Mouse (Mus musculus): ENCODE results near the gene Prr12. TPM values are rescaled to one million over a fixed set of nuclear protein-coding genes. Genes with fewer than 3 reads are reported as not detected.
A peak's percentile ranks its signal among the peaks of the same experiment; 100 is the strongest.
"Not testable (repeated sequence)": the region's sequence is repeated elsewhere in the genome, so short reads cannot be mapped to it uniquely, and the experiment has no call there.

The Prr12 gene
- polyA plus RNA-seq, 1 experiment = 14.3 TPM

DNA sequence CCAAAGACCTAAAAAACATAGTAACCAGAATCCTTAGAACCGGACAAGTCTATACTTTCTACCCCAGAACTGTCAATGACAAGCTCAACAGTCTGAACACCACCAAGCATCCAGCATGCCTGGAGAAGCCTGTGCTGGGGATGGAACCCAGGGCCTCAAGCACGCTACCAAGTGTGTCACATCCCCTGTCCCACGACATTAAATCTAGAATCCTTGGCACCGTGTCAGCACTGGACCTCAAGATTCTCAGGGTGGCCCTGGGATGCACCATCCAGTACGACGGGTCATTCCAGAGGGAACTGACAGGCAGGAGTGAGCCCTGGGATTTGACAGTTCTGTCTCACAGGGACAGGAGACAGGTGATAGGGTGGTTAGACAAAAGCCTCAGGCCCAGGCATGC, 22.7 kb downstream of the Prr12 start:
- H3K27ac ChIP-seq (ENCODE audit: control insufficient read depth, insufficient read depth, low read depth, low read length, poor library complexity) = no peak overlapping the region
- 85% methylated on average over 6 of the region's 6 CpGs for WGBS
- no peak overlapping the region for H3K4me3 ChIP-seq (replicated peaks; ENCODE audit: control insufficient read depth, low read depth, low read length)
- TF ChIP-seq CTCF (IDR thresholded peaks at IDR 0.05; ENCODE audit: control insufficient read depth, insufficient read depth, low read length) (no peak), POLR2A (IDR thresholded peaks at IDR 0.05; ENCODE audit: borderline replicate concordance, control insufficient read depth, low read depth, low read length) (no peak)
- no peaks in the 10 kb centered on the region for H3K4me1 ChIP-seq (ENCODE audit: control insufficient read depth, insufficient read depth, low read length)

DNA sequence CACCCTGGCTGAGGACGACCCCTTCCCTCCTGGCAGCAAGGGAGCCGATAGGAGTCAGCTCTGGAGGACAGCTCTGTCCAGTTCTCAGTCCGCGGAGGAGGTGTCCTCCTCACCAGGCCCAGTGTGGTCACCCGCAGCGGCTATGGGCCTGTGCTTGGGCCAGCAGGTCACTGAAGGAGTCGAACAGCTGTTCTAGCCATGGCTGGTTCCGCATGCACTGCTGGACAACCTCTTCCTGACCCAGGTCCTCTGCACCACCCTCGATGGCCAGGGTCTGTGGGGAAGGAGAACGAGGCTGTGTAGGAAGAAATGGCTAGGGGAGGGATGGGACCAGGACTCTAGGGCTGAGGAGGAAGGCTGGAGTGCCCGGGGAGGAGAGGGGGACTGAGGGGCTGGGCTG, 24.3 kb downstream of the Prr12 start:
- Histone ChIP-seq H3K4me1 (ENCODE audit: control insufficient read depth, insufficient read depth, low read length) (no peaks in the 10 kb centered on the region), H3K4me3 (replicated peaks; ENCODE audit: control insufficient read depth, low read depth, low read length) (no peak overlapping the region), H3K27ac (ENCODE audit: control insufficient read depth, insufficient read depth, low read depth, low read length, poor library complexity) (no peak overlapping the region)
- no peak for TF ChIP-seq POLR2A (IDR thresholded peaks at IDR 0.05; ENCODE audit: borderline replicate concordance, control insufficient read depth, low read depth, low read length)
- no peak for TF ChIP-seq CTCF (IDR thresholded peaks at IDR 0.05; ENCODE audit: control insufficient read depth, insufficient read depth, low read length)
- WGBS = 84% methylated on average over 11 of the region's 11 CpGs

DNA sequence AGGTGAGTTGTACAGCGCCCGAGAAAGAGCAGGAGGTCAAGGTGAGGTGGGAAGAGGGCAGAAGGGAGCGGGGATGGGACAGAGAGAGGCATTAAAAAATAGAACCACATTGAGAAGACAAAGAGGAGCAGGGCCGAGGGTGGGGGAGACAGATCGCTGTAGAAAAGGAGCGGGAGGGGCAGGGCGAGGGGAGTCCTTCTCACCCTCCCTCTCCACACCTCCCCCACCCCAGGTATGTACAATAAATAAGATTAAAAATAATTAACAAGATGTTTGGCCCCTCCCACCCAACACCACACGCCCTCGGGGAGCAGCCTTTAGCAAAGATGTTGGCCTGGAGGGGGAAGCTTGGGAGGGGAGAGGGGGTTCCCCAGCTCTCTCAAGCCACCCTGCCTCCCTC, 24.9 kb downstream of the Prr12 start:
- TF ChIP-seq CTCF (IDR thresholded peaks at IDR 0.05; ENCODE audit: control insufficient read depth, insufficient read depth, low read length) = no peak
- no peak for TF ChIP-seq POLR2A (IDR thresholded peaks at IDR 0.05; ENCODE audit: borderline replicate concordance, control insufficient read depth, low read depth, low read length)
- WGBS = 88% methylated on average over 9 of the region's 9 CpGs

GRCm38 (mm10) chr7:45026256-45026655, 26.4 kb downstream of the Prr12 start:
- no peak overlapping the region for H3K4me3 ChIP-seq (replicated peaks; ENCODE audit: control insufficient read depth, low read depth, low read length)
- no peak overlapping the region; the same call in 1 of the 2 replicates for H3K27ac ChIP-seq (ENCODE audit: control insufficient read depth, insufficient read depth, low read depth, low read length, poor library complexity)
- H3K4me1 ChIP-seq (ENCODE audit: control insufficient read depth, insufficient read depth, low read length) = no peaks in the 10 kb centered on the region
- TF ChIP-seq CTCF (IDR thresholded peaks at IDR 0.05; ENCODE audit: control insufficient read depth, insufficient read depth, low read length) = no peak
- TF ChIP-seq POLR2A (IDR thresholded peaks at IDR 0.05; ENCODE audit: borderline replicate concordance, control insufficient read depth, low read depth, low read length) = no peak
- WGBS = 86% methylated on average over 2 of the region's 2 CpGs

More for the DNA sequence above, 24.9 kb downstream of the Prr12 start:
- Histone ChIP-seq H3K27ac (ENCODE audit: control insufficient read depth, insufficient read depth, low read depth, low read length, poor library complexity) (no peak overlapping the region), H3K4me3 (replicated peaks; ENCODE audit: control insufficient read depth, low read depth, low read length) (no peak overlapping the region), H3K4me1 (ENCODE audit: control insufficient read depth, insufficient read depth, low read length) (no peaks in the 10 kb centered on the region)

DNA sequence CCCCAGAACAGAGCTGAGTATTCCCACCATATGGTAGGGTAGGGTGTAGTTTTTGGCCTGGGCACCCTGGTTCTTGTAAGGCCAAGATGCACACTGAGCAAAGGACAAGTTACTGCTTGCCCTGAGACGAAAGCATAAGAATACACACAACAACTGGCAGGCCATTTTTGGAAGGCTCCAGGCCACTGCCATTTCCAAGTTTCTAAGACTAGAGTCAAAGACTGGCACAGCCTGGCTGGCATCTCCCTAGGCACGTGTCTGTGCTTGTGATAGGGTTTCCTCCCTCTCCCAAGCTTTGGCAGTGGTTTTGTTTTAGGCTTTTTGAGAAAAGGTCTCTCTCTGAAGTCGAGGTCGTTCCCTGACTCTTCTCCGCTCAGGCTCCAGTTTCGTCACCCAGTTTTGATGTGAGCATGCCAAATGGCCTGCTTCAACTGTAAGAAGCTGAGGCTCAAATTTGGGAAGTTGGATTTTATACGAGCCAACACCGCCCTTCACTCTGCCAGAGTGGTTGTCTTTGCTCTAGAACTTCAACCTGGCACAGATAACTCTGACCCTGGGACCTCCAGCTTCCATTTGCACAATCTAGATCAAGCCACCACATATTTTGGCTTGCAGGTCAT, 27.0 kb downstream of the Prr12 start:
- WGBS = 45% methylated on average over 8 of the region's 8 CpGs
- Histone ChIP-seq H3K27ac (ENCODE audit: control insufficient read depth, insufficient read depth, low read depth, low read length, poor library complexity) (no peak overlapping the region), H3K4me1 (ENCODE audit: control insufficient read depth, insufficient read depth, low read length) (no peaks in the 10 kb centered on the region), H3K4me3 (replicated peaks; ENCODE audit: control insufficient read depth, low read depth, low read length) (no peak overlapping the region)
- TF ChIP-seq POLR2A (IDR thresholded peaks at IDR 0.05; ENCODE audit: borderline replicate concordance, control insufficient read depth, low read depth, low read length) (no peak), CTCF (IDR thresholded peaks at IDR 0.05; ENCODE audit: control insufficient read depth, insufficient read depth, low read length) (no peak)

- Histone ChIP-seq H3K4me3 (replicated peaks; ENCODE audit: control insufficient read depth, low read depth, low read length) (no peak overlapping the region), H3K4me1 (ENCODE audit: control insufficient read depth, insufficient read depth, low read length) (no peaks in the 10 kb centered on the region), H3K27ac (ENCODE audit: control insufficient read depth, insufficient read depth, low read depth, low read length, poor library complexity) (no peak overlapping the region)
- TF ChIP-seq CTCF (IDR thresholded peaks at IDR 0.05; ENCODE audit: control insufficient read depth, insufficient read depth, low read length) = no peak
- no peak for TF ChIP-seq POLR2A (IDR thresholded peaks at IDR 0.05; ENCODE audit: borderline replicate concordance, control insufficient read depth, low read depth, low read length)
- WGBS = 71% methylated on average over 15 of the region's 15 CpGs
These were observed 28.1 kb downstream of the Prr12 start for GRCm38 (mm10) chr7:45024281-45025248.

DNA sequence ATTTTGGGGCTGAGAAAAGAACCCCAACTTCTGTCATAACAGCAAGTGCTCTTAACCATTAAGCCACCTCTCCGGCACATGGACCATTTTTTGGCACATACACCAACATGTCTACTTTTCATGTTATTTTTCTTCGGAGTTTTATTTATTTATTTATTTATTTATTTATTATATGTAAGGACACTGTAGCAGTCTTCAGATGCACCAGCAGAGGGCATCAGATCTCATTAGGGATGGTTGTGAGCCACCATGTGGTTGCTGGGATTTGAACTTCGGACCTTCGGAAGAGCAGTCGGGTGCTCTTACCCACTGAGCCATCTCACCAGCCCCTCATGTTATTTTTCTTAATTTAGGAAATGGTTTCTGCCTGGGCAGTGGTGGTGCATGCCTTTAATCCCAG, 29.0 kb downstream of the Prr12 start:
- 53% methylated on average over 5 of the region's 5 CpGs for WGBS
- H3K27ac ChIP-seq (ENCODE audit: control insufficient read depth, insufficient read depth, low read depth, low read length, poor library complexity); H3K4me1 ChIP-seq (ENCODE audit: control insufficient read depth, insufficient read depth, low read length); H3K4me3 ChIP-seq (replicated peaks; ENCODE audit: control insufficient read depth, low read depth, low read length): not testable (repeated sequence)
- 0 out of 2 replicates have a peak, but pooled peaks have one; percentile 6 for TF ChIP-seq CTCF (IDR thresholded peaks at IDR 0.05; ENCODE audit: control insufficient read depth, insufficient read depth, low read length)

- Histone ChIP-seq H3K27ac (ENCODE audit: control insufficient read depth, insufficient read depth, low read depth, low read length, poor library complexity) (no peak overlapping the region), H3K4me3 (replicated peaks; ENCODE audit: control insufficient read depth, low read depth, low read length) (no peak overlapping the region), H3K4me1 (ENCODE audit: control insufficient read depth, insufficient read depth, low read length) (no peaks in the 10 kb centered on the region)
- 78% methylated on average over 9 of the region's 9 CpGs for WGBS
- no peak for TF ChIP-seq POLR2A (IDR thresholded peaks at IDR 0.05; ENCODE audit: borderline replicate concordance, control insufficient read depth, low read depth, low read length)
- no peak for TF ChIP-seq CTCF (IDR thresholded peaks at IDR 0.05; ENCODE audit: control insufficient read depth, insufficient read depth, low read length)
These were observed 32.5 kb downstream of the Prr12 start for GRCm38 (mm10) chr7:45020225-45020624.
